Mouse (Mus musculus) liver, postnatal 0 days (tissue): ENCODE results near the gene Wfikkn2. TPM values are rescaled to one million over a fixed set of nuclear protein-coding genes. Genes with fewer than 3 reads are reported as not detected.
A peak's percentile ranks its signal among the peaks of the same experiment; 100 is the strongest.

ENCODE experiments used
- ATAC-seq: fragments of 200-750 bp; cut with Nextera tagmentation; 2 replicates; pipeline ENCODE4 v1.8.0; 2017; ENCODE audit warnings: mild to moderate bottlenecking, moderate library complexity
- DNase-seq: peaks from one replicate; pipeline ENCODE4 v3.0.0-alpha.2; 2016
- H3K27ac ChIP-seq: fragments of 300-500 bp; sonication (generic); 2 replicates; pipeline ENCODE4 v1.5.1; 2014; ENCODE audit warnings: antibody characterized with exemption, moderate library complexity, mild to moderate bottlenecking, low read depth
- H3K27me3 ChIP-seq: fragments of 300-500 bp; sonication (generic); 2 replicates; pipeline ENCODE4 v1.6.1; 2014; ENCODE audit warnings: low read length, control low read depth, mixed read lengths; ENCODE audit not compliant: insufficient read depth
- H3K36me3 ChIP-seq: fragments of 300-500 bp; sonication (generic); replicated peaks from 2 replicates; pipeline ENCODE4 v1.6.1; 2014; ENCODE audit warnings: mild to moderate bottlenecking, control low read depth, low read length, moderate library complexity, mixed read lengths; ENCODE audit not compliant: insufficient read depth
- H3K4me1 ChIP-seq: fragments of 300-500 bp; sonication (generic); 2 replicates; pipeline ENCODE4 v1.6.1; 2014; ENCODE audit warnings: antibody characterized with exemption, mild to moderate bottlenecking, control low read depth; ENCODE audit not compliant: insufficient read depth
- H3K4me2 ChIP-seq: fragments of 300-500 bp; sonication (generic); 2 replicates; pipeline ENCODE4 v1.6.1; 2014; ENCODE audit warnings: low read depth, mild to moderate bottlenecking, low read length, moderate library complexity, mixed read lengths
- H3K4me3 ChIP-seq: fragments of 300-500 bp; sonication (generic); 2 replicates; pipeline ENCODE4 v1.5.1; 2014; ENCODE audit warnings: low read depth, low read length
- H3K9ac ChIP-seq: fragments of 300-500 bp; sonication (generic); replicated peaks from 2 replicates; pipeline ENCODE4 v1.6.1; 2014; ENCODE audit warnings: mild to moderate bottlenecking, moderate library complexity
- H3K9me3 ChIP-seq: fragments of 300-500 bp; sonication (generic); 2 replicates; pipeline ENCODE4 v1.6.1; 2016; ENCODE audit warnings: mild to moderate bottlenecking, control low read depth, low read length, mixed read lengths
- CTCF ChIP-seq: sonication (generic); IDR thresholded peaks from 2 replicates; pipeline ENCODE4 v1.5.1; 2016; ENCODE audit warnings: antibody characterized with exemption, low read depth
- EP300 ChIP-seq: IDR thresholded peaks from 2 replicates; pipeline ENCODE4 v1.6.1; 2016; ENCODE audit warnings: antibody characterized with exemption, low read depth, mild to moderate bottlenecking
- WGBS: fragments of 180-500 bp; shearing (Covaris S2); extraction: QIAGEN DNeasy Blood & Tissue Kit; methylation state at CpG from one replicate; pipeline ENCODE4 v1.1.7; 2014; ENCODE audit not compliant: insufficient replicate concordance; 5-methylcytosine and 5-hydroxymethylcytosine counted together
- polyA plus RNA-seq: library from polyadenylated mRNA; unstranded; fragments of >200 nt; fragmentation: Nextera tagmentation; extraction: Ambion mirVana; gene quantifications from 2 replicates; pipeline ENCODE4 v1.2.1, GENCODE M21; 2015

Gene Wfikkn2
- polyA plus RNA-seq, 1 experiment from 2014 or later, result 0.54 TPM

- ATAC-seq (no peak), DNase-seq (no peak)
- H3K27me3 ChIP-seq, result no peaks in the 10 kb centered on the region
- H3K9ac ChIP-seq, result no peak overlapping the region
- TF ChIP-seq EP300 (no peak), CTCF (no peak)
- no peak overlapping the region for H3K27ac ChIP-seq
- no peak overlapping the region for H3K4me2 ChIP-seq
- no peaks in the 10 kb centered on the region for H3K9me3 ChIP-seq
- H3K4me3 ChIP-seq, result no peak overlapping the region
- no peaks in the 10 kb centered on the region for H3K4me1 ChIP-seq
- H3K36me3 ChIP-seq, result peaks cover 10% of the 10 kb centered on the region
- WGBS, result 54% methylated on average over 2 of the region's 2 CpGs
Measured at GRCm38 (mm10) chr11:94216247-94216646, 29.6 kb downstream of the Wfikkn2 start.

- H3K9me3 ChIP-seq, result no peaks in the 10 kb centered on the region
- H3K36me3 ChIP-seq, result peaks cover 10% of the 10 kb centered on the region
- H3K9ac ChIP-seq, result no peak overlapping the region
- no peak overlapping the region for H3K4me2 ChIP-seq
- TF ChIP-seq CTCF (no peak), EP300 (no peak)
- WGBS, result 89% methylated on average over 3 of the region's 3 CpGs
- no peaks in the 10 kb centered on the region for H3K27me3 ChIP-seq
- no peak for ATAC-seq
- DNase-seq, result no peak
- no peak overlapping the region for H3K27ac ChIP-seq
- no peak overlapping the region for H3K4me3 ChIP-seq
- no peaks in the 10 kb centered on the region; the same call in 1 of the 2 replicates for H3K4me1 ChIP-seq
Measured at GRCm38 (mm10) chr11:94215581-94215980, 30.2 kb downstream of the Wfikkn2 start.

DNA sequence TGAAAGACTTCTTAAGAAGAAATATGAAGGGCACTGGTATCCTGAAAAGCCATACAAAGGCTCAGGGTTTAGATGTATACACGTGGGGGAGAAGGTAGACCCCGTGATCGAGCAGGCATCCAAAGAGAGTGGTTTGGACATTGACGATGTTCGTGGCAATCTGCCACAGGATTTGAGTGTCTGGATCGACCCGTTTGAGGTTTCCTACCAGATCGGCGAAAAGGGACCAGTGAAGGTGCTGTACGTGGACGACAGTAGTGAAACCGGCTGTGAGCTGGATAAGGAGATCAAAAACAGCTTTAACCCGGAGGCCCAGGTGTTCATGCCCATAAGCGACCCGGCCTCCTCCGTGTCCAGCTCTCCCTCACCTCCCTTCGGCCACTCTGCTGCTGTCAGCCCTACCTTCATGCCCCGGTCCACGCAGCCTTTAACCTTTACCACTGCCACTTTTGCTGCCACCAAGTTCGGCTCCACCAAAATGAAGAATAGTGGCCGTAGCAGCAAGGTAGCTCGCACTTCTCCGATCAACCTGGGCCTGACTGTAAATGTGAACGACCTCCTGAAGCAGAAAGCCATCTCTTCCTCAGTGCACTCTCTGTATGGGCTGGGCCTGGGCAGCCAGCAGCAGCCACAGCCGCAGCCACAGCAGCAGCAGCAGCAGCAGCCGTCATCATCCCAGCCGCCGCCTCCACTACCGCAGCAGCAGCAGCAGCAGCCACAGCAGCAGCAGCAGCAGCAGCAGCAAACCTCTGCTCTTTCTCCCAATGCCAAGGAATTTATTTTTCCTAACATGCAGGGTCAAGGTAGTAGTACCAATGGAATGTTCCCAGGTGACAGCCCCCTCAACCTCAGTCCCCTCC lies 31.8 kb downstream of the Wfikkn2 start:
- H3K9ac ChIP-seq, result no peak overlapping the region; the same call in 1 of the 2 replicates
- no peak overlapping the region for H3K27ac ChIP-seq
- H3K9me3 ChIP-seq, result no peaks in the 10 kb centered on the region
- peaks cover 4% of the 10 kb centered on the region; the same call in 1 of the 2 replicates for H3K4me1 ChIP-seq
- H3K27me3 ChIP-seq, result no peaks in the 10 kb centered on the region
- 87% methylated on average over 29 of the region's 29 CpGs for WGBS
- 0 out of 2 replicates have a peak overlapping the region, but pooled peaks have one; percentile 2 for H3K4me3 ChIP-seq
- peak overlapping the region; percentile 97 for H3K4me2 ChIP-seq
- DNase-seq (no peak), ATAC-seq (no peak)
- TF ChIP-seq EP300 (no peak), CTCF (no peak)
- H3K36me3 ChIP-seq, result peaks cover 10% of the 10 kb centered on the region

- no peaks in the 10 kb centered on the region for H3K27me3 ChIP-seq
- peak overlapping the region; percentile 97 for H3K4me2 ChIP-seq
- H3K9me3 ChIP-seq, result no peaks in the 10 kb centered on the region
- peak overlapping the region; percentile 99 for H3K9ac ChIP-seq
- DNase-seq, result no peak
- peaks cover 10% of the 10 kb centered on the region for H3K36me3 ChIP-seq
- H3K4me3 ChIP-seq, result peak overlapping the region; percentile 100
- peak overlapping the region; percentile 98; the same call in 1 of the 2 replicates for H3K27ac ChIP-seq
- H3K4me1 ChIP-seq, result peaks cover 4% of the 10 kb centered on the region; the same call in 1 of the 2 replicates
- TF ChIP-seq CTCF (no peak), EP300 (no peak)
- WGBS, result 70% methylated on average over 4 of the region's 4 CpGs
- ATAC-seq, result no peak
Measured at GRCm38 (mm10) chr11:94212997-94213396, 32.8 kb downstream of the Wfikkn2 start.

- TF ChIP-seq CTCF, result no peak
- no peak for TF ChIP-seq EP300
- H3K27ac ChIP-seq, result peak overlapping the region; percentile 98
- peaks cover 4% of the 10 kb centered on the region; the same call in 1 of the 2 replicates for H3K4me1 ChIP-seq
- H3K9me3 ChIP-seq, result no peaks in the 10 kb centered on the region
- WGBS, result 13% methylated on average over 7 of the region's 7 CpGs
- peak overlapping the region; percentile 99 for H3K9ac ChIP-seq
- peaks cover 10% of the 10 kb centered on the region for H3K36me3 ChIP-seq
- peak overlapping the region; percentile 97 for H3K4me2 ChIP-seq
- no peaks in the 10 kb centered on the region for H3K27me3 ChIP-seq
- ATAC-seq (no peak), DNase-seq (no peak)
- H3K4me3 ChIP-seq, result peak overlapping the region; percentile 100
Measured at GRCm38 (mm10) chr11:94212489-94212836, 33.3 kb downstream of the Wfikkn2 start.

DNA sequence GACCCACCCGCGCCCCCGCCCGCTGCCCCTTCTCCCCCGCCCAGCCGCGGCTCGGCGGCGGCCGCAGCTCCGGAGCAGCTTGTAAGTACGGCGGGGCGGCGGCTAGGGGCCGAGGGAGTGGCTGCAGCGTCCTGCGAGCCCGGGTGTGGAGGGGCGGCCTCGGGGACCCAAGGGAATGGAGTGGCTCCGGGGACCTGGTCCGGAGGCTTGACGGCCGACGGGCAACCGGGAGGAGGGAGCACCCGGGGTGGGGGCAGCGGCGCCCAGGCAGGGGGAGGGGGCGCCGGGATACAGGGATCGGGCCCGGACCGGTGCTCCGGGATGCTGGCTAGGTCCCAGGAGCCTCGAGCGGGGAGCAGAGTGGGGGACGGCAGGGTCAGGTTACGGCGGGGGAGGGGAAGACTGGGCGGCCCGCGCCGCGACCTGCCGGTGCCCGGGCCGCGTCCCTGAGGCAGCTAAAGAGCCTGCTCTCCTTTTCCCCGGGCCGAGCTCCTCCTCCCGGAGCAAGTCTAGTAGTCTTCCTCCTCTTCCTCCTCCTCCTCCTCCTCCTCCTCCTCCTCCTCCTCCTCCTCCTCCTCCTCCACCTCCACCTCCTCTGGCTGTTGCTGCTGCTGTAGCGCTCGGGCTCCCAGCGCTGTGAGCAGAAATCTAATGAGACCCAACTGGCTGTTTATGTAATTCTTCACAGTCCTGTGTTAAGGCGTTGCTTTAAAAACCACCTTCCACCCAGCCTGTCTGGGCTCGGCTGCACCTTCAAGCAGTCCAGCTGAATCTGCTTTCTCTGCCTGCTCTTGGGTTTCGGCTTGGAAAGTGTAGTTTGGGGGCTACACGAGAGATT lies 33.9 kb downstream of the Wfikkn2 start:
- peak; percentile 18 for ATAC-seq
- peak overlapping the region; percentile 97 for H3K4me2 ChIP-seq

More for the DNA sequence above, 33.9 kb downstream of the Wfikkn2 start:
- no peaks in the 10 kb centered on the region for H3K27me3 ChIP-seq
- under 1% methylated on average over 35 of the region's 61 CpGs for WGBS
- peaks cover 4% of the 10 kb centered on the region; the same call in 1 of the 2 replicates for H3K4me1 ChIP-seq
- TF ChIP-seq EP300 (no peak), CTCF (no peak)
- peak; percentile 76 for DNase-seq
- peaks cover 10% of the 10 kb centered on the region for H3K36me3 ChIP-seq
- peak overlapping the region; percentile 99 for H3K9ac ChIP-seq
- no peaks in the 10 kb centered on the region for H3K9me3 ChIP-seq
- peak overlapping the region; percentile 98 for H3K27ac ChIP-seq
- H3K4me3 ChIP-seq, result peak overlapping the region; percentile 100
